Mouse (Mus musculus) embryo, embryonic 9.5 days (tissue): Measurements from ENCODE around the gene Zfp282.

ENCODE experiments used
- DNase-seq: peaks from one replicate; pipeline ENCODE4 v3.0.0-alpha.2; 2017; ENCODE audit errors: extremely low spot score

Zfp282 gene

DNA sequence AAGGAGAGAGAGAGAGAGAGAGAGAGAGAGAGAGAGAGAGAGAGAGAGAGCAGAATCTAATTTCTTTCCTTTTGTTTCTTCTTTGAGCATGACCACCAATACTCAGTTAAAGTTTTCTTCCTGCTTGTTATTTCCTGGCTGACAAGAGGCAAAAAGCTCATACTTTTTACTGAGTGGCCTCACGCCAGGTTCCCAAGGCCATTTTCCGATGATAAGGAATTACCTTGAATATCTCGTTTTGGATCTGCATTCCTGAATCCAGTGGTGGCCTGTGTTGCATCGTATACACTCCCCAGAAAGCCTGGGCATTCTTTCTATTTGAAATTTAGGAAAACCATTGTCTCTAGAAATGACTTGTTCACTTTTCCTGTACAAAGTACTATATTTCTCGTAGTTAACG, 22.4 kb downstream of the Zfp282 start:
- DNase-seq, result no peak

DNA sequence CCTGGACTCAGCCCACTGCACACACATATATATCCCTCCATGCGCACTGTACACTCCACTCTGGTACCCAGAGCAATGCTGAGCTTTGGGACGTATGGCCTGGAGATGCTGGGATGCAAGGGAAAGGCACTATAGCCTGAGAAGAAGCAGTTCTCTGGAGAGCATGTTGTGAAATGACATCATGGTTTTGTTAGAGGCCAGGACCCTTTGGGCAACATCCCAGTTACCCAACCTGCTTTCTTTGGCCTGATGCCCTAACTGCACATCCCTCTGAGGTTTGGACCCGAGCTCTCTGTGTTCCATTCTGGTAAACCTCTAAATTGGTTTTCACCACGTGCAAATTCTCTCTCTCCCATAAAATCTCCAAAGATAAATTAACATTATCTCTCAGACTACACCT, 26.6 kb downstream of the Zfp282 start:
- no peak for DNase-seq

- DNase-seq, result peak; percentile 4
Measured at GRCm38 (mm10) chr6:47904361-47904760, 27.4 kb downstream of the Zfp282 start.

DNA sequence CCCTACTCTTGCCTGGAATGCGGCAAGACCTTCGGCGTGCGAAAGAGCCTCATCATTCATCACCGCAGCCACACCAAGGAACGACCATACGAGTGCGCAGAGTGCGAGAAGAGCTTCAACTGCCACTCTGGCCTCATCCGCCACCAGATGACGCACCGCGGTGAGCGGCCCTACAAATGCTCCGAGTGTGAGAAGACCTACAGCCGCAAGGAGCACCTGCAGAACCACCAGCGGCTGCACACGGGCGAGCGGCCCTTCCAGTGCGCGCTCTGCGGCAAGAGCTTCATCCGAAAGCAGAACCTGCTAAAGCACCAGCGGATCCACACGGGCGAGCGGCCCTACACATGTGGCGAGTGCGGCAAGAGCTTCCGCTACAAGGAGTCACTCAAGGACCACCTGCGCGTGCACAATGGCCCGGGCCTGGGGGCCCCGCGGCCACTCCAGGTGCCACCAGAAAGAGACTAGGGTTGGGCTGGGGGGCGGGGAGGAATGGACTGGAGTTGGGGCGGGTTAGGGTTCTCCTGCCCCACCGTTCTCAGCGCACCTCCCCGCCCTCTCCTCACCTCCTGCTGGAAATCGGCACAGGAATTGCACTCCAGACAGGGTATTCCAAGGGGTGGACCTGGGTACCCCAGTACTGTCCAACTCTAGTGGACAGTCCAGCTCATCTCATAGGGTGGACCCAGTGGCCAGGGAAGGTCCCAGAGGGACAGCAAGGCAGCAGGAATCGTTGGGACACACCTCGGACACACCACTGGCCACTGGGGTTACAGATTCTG, 28.1 kb downstream of the Zfp282 start:
- no peak for DNase-seq

GRCm38 (mm10) chr6:47906326-47906725, 29.3 kb downstream of the Zfp282 start:
- DNase-seq, result no peak

DNA sequence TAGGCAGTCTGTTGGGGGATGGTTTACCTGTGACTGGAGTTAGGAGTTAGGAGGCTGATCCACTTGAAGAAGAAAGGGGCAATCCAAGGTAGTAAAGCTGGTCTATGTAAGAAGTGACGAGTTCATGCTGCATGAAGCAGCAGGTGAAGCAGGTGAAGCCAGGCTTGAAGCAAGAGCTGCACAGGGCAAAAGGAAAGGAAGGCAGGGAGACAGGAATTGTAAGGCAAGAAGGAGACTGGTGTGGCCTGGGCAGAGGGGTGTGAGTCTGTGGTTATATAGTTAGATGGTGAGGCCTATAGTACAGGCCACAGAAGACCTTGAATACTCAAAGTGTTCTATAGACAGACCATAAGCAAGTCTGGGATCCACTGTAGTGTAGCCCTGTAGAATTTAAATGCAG, 32.0 kb downstream of the Zfp282 start:
- no peak for DNase-seq

GRCm38 (mm10) chr6:47911650-47912049, 34.6 kb downstream of the Zfp282 start:
- no peak for DNase-seq

- DNase-seq, result no peak
Measured at GRCm38 (mm10) chr6:47912991-47913390, 36.0 kb downstream of the Zfp282 start.

- DNase-seq, result no peak
Measured at GRCm38 (mm10) chr6:47917051-47917450, 40.0 kb downstream of the Zfp282 start.

DNA sequence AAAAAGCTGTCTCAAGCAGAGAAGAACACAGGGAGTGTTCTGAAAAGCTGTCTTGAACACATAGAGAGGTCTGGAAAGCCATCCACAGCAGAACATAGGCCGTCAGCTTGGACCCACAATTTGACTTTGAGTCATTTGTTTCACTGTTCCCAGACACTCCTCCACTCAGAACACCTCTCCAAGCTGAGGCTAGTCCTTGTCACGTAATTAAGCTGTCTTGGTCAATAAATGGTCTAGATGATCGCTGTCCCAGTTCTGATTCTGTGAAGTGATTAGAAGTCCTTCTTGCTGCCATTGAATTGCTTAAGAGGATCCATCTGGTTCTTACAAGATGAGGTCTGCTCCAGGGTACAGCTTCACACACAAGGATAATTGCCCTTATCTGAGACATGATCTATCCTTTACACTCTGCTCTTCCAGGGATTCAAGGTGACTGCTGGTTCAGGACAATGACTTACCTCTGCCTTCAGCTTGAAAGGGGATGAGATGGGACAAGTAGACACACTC, 41.8 kb downstream of the Zfp282 start:
- no peak for DNase-seq

DNA sequence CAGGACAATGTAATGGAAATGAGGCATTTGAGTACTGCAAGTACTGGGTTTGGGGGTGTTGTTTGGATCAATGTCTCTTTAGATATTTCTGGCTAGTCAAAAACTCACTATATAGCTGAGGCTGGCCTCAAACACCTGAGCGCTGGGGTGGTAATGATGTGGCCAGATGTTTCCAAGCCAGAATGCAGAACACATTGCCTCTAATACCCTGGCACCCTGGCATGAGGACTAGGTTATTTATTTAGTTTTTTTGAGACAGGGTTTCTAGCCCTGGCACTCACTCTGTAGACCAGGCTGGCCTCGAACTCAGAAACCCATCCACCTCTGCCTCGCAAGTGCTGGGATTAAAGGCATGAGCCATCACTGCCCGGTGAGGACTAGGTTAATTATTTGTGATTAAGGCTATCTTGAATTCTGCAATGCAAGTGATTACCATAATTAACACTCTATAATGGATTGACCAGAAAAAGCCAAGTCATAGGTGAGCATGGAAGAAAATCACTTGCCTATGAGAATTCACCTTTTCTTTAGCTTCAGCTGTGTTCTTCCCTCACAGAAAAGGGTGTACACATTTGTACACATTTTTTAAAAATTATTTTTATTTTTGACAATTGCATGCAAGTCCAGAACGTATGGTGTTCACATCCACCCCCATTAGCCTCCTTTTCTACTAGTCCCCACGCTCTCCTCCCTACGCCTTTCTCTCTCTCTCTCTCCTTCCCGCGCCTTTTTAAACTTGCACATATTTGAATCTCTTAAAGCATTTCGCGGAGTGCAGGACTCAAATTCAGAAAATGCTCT, 42.8 kb downstream of the Zfp282 start:
- no peak for DNase-seq

DNA sequence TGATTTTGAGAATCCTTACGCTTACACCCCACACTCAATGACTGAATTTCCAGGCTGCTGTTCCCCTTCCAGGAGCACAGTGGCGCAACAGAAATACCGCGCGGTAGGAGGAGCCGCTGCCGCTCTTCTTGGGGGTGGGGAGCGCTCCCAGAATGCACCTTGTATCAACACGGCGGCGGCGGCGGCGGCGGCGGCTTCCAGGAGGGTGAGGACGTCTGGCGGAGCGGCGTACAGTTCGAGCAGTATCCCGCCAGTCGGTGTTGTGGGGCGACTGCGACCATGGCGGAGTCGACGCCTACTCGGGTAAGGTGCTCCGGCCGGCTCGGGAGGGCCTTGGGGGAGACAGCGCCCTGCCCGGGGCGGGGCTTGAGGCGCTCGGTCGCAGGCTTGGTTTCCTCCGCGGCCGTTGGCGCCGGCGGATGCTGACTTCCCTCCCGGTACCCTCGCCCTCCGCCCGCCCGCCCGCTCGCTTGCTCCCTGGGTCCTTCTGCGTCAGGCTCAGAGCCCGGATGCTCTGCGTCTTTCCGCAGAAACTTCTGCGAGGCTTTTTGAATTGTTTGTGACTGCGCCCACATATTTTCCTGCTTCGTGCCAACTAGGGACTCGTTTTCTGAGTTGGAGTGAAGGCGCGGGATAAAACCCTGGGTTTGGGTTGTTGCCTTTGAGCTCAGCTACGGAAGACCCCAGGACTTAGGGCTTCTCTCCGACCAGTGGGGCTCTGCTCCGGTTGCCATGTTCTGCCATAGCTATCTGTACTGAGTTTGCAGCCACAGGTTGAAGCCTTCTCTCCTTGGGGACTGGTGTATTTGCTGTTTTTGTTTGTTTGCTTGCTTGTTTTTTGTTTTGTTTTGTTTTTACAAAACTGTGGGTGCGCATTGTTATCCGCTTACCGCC, 43.7 kb downstream of the Zfp282 start, which contains the start of gene Zfp212:
Gene Zfp212, plus strand, starts transcription at position 30 of the 894 bp plus-strand sequence.
- DNase-seq, result peak; percentile 92

GRCm38 (mm10) chr6:47942461-47942860, 65.5 kb downstream of the Zfp282 start:
- no peak for DNase-seq

- DNase-seq, result peak; percentile 86
Measured at GRCm38 (mm10) chr6:47943021-47943691, 66.2 kb downstream of the Zfp282 start.

GRCm38 (mm10) chr6:47943721-47944120, 66.7 kb downstream of the Zfp282 start:
- DNase-seq, result no peak

- DNase-seq, result no peak
Measured at GRCm38 (mm10) chr6:47947388-47947787, 70.4 kb downstream of the Zfp282 start.

DNA sequence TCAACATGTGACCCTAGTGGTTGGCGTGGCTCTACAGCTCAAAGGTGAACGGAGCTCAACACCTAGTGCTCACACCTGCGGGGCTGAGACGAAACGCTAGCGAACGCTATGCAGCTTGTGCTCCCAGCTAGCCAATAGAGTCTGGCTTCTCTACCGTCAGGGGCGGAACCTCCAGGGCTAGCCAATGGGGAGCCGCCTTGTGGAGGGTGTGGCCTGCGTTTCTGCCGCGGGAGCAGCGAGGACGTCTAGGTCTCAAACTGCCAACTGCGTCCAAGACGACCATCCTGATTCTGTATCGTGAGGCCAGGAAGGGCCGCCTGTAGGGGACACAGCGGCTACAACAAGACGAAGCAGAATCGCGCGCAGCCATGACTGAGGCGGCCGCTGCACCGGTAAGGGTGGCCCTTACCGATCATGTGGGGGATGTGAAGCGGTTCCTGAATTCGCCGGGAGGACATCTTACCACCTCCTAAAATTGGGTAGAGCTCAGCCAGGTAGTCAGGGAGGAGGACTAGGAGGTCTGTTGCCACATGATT, 76.3 kb downstream of the Zfp282 start, which contains the start of gene Zfp956:
Gene Zfp956, plus strand, starts transcription at position 200 of the 536 bp plus-strand sequence.
- DNase-seq, result peak; percentile 93

DNA sequence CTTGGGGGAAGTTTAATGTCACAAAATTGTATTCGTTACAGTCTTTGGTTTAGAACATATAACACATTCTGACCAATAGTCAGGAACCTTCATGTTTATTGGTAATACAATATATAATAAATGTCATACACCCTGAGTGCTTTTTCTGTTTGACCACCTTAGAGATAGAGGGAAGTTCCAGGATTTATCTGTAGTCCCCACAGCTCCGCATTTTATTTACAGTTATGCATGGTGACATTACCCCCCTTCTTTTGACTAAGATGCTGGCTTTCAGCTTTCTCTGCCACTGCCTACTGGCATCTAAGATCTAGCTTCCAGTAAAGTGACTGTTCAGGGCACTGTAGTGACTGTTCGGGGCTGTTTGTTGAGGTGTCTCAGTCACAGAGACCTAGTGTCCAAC, 77.4 kb downstream of the Zfp282 start:
- no peak for DNase-seq

- no peak for DNase-seq
Measured at GRCm38 (mm10) chr6:47957816-47958215, 80.8 kb downstream of the Zfp282 start.
